Mouse (Mus musculus) spleen, postnatal 14 days (tissue): ENCODE measurements around the gene Evc2.

Source experiments
- DNase-seq, 2 experiments: peaks; one replicate each; pipeline ENCODE4 v3.0.0; 2021 to 2022; ENCODE audit warnings: low spot score in 2 of 2

Gene Evc2

DNA sequence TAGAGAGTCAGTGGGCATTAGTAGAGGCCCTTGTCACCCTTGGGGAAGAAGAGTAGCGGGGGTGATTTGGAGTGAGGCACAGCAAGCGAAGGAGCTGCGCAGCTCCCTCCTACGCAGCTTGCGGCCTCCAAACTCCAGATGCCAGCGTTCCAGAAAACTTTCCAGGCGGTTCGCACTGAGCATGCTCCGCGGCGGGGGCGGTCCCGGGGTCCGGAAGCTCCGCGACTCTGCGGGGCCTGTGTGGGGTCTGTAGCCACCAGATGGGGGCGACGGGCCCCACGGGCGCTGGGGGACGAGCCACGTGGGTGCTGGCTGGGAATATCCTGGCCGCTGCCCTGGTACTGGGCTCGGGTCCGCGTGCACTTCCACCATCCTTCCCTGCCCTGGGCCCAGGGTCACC lies at the start of gene Evc2:
Evc2 (plus strand) TSS at position 212 of the 400 bp plus-strand sequence.
- no peak for DNase-seq

GRCm38 (mm10) chr5:37289236-37289635 lies 49.1 kb upstream of the Evc2 start:
- no peak for DNase-seq

DNA sequence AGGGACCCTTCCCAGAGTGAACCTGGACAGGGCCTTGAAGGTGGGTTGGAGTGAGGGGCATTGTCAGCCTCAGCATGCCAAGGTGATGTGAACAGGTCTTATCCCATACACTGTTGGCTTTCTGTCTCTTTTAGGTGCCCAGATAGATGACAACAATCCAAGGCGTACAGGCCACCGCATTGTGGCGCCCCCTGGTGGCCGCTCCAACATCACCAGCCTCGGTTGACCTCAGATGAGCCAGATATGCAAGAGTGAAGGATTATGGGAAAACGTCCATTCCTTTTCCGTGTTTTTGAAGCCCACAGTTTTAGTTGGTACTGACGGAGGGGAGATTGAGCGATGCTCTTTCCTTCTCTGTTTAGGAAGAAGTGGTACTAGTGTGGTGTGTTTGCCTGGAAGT lies 47.3 kb upstream of the Evc2 start:
- no peak for DNase-seq

DNA sequence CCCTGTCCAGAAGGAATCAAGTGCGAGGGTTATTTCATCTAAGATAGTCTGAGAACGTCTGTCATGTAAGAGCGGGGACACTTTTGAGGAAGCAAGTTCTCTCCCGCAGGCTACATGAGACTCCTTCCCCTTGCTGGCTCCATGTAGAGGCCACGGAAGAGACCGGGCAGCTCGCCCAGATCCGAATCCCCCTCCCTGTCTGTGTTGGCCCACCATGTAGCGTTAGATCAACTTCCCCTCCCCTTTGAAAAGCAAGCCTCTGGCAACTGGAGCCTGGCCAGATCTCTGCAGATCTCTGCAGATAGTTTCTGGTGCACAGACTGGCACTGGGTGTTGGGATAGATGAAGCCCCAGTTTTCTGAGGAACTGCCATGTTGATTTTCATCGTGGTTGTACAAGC lies 41.6 kb upstream of the Evc2 start:
- DNase-seq, result no peak

GRCm38 (mm10) chr5:37298370-37298769 lies 39.9 kb upstream of the Evc2 start:
- DNase-seq, result no peak

- DNase-seq, result no peak
These were observed 28.3 kb upstream of the Evc2 start for GRCm38 (mm10) chr5:37310026-37310425.

GRCm38 (mm10) chr5:37312980-37313722 lies 25.1 kb upstream of the Evc2 start:
- no peak for DNase-seq

GRCm38 (mm10) chr5:37318715-37319114 lies 19.6 kb upstream of the Evc2 start:
- DNase-seq, result no peak

DNA sequence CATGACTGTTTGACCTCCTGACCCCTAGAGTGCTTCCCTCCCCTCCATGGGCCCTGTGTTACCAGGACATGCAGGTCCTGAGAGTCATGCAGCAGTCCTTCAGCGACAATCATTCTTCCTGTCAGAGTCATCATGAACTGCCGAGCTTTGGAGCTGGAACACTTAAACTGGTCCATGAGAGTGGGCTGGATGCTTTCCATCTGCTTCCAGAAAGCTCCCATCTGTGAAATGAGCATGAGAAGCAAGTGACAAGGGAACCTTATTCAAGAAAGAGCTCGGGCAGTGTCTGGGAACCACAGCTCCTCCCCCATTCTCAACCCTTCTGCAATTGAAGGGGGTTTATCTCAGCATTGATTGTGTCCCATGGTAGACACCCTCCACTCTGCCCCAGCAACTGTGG lies 18.1 kb upstream of the Evc2 start:
- no peak for DNase-seq

- DNase-seq, result no peak
These were observed 17.5 kb upstream of the Evc2 start for GRCm38 (mm10) chr5:37320761-37321160.

DNA sequence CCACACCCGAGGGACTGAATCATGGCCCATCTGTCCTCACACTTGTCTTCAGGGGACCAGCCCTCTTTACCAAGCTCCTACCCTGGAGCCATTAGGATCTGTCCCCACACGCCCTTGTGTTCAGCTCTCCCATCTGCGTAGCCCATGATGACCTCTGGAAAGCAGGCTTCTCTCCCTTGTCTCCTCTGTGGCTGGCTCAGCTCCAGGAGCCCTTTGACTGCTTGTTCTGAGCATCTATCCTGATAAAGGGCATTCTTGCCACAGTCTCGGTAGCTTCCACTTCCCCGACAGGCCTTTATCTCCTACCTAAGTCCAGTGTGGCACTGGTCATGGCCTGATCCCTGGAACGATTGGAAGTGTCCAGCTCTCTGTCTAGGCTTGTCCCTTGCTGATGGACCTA lies 11.6 kb upstream of the Evc2 start:
- no peak for DNase-seq

DNA sequence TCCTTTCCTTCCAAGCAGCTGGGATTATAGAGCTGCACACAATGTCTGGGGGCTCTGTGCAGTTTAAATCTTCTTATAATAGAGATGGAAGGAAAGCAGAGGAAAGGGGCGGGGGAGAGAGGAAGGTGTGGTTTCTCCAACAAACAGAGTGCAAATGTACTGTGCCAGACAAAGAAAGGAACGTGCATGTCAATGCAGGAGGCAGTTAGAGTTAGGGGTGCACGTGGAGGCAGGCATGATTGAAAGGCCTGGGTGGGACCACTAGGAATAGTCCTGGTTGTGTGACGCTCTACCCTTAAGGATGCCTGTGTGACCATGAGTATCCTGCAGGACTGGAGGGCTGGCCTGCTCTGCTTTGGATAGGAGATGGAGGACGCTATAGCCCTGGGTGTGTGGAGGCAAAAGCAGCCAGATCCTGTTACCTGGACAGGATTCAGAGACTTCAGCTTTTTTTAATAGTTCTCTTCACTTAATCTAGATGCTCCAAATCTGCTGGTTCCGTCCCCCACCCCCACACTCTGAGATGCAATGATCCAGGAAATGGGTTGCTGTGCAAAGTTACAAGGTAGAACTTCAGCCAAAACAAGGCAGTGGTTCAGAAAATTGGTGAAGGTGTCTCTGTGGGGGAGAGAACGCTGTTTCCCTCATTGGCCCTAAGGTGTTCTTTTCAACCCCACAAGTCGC lies 7.7 kb upstream of the Evc2 start:
- DNase-seq, result no peak

- DNase-seq, result no peak
These were observed 7.2 kb upstream of the Evc2 start for GRCm38 (mm10) chr5:37331133-37331505.

DNA sequence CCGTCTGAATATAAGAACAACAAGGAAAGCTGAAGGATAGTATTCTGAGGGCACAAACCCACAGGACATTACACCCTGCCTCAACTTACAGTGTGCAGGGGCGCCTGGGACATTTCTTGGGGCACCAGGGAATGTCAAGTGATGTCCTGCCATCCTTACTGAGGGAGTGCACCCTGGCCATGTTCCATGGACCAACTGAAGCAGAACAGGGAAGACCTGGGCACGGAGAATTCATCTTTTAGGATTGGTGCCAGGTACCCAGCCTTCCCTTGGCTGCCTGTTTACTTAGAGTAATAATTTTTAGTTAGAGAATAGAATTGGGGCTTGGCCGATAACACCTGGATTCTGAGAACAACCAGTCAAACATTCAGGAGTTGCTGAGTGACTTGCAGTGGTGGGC lies 6.2 kb upstream of the Evc2 start:
- no peak for DNase-seq

GRCm38 (mm10) chr5:37335061-37335460 lies 3.2 kb upstream of the Evc2 start:
- DNase-seq, result no peak

- no peak for DNase-seq
These were observed 1.7 kb upstream of the Evc2 start, which contains the start of gene Evc for GRCm38 (mm10) chr5:37336485-37337105. Gene Evc, minus strand, starts transcription at chr5:37336894.

- DNase-seq, result no peak
These were observed 603 bp upstream of the Evc2 start for GRCm38 (mm10) chr5:37337696-37338095.

DNA sequence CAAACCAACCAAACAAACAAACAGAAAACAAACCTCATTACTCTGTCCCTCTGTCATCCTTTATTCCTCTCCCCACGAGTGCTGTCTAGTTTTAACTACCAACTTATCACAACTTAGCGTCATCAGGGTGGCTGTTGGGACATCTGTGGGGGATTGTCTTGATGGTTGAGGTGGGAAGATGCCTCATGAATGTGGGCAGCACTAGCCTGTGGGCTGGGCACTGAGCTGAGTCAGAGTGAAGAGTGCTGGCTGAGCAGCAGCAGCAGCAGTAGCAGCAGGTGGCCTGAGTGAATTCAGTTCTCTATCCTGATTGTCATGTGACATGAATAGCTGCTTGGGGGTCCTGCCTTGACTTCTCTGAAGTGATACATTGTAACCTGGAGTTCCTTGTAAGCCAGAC lies 5.7 kb downstream of the Evc2 start:
- DNase-seq, result no peak

DNA sequence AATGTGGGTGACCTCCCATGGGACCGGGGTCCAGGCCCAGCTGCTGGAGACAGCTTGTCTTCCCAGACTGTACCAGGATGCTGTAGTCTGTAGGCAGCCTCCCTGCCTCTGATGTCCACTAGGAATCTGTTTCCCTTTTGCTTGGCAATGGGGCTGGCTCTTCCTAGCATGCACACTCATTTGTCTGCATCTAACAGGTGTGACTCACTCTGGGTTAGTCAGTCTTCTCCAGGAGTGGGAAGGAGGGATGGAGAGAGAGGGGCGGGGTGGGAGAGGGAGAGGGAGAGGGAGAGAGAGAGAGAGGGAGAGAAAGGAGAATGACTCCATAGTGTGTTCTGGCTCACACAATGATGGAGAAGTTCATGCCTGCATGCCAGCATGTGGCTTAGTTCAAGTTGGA lies 13.5 kb downstream of the Evc2 start:
- no peak for DNase-seq

GRCm38 (mm10) chr5:37354385-37354784 lies 16.1 kb downstream of the Evc2 start:
- DNase-seq, result peak in 1 of 2 experiments; percentile 10

DNA sequence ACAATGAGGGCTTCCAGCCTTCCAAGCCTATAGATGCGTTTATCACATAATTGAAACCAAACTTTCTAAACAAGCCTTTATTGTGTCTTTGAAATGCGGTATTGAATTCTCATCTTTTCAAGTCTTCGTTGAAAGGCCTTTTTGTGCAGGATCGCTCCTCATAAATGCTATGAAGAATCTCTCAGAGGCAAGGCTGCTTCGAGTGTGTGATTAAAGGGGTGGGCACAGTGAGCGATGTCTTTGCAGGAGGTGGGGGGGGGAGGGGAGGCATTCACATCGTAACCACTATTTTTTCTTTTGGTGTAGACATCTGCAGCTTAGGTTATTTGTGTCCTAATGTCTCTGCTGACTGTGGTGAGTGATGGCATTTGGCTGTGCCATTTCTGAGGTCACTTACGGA lies 17.7 kb downstream of the Evc2 start:
- no peak for DNase-seq

DNA sequence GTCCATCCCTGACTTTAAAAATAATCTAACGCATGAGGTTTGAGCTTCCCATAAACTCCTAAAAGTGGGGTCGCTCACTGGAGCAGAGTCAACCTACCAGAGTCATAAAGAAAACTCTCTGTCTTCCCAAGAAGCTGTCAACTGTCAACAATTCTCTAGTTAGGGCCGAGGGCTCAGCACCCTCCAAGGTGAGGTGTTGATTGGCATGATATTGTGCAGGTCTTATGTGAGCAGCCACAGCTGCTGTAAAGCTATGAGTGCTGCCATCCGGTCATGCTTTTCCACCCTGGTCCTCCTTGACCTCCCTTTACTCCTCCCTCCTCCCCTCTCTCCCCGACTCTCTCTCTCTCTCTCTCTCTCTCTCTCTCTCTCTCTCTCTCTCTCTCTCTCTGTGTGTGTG lies 24.3 kb downstream of the Evc2 start:
- DNase-seq, result no peak

DNA sequence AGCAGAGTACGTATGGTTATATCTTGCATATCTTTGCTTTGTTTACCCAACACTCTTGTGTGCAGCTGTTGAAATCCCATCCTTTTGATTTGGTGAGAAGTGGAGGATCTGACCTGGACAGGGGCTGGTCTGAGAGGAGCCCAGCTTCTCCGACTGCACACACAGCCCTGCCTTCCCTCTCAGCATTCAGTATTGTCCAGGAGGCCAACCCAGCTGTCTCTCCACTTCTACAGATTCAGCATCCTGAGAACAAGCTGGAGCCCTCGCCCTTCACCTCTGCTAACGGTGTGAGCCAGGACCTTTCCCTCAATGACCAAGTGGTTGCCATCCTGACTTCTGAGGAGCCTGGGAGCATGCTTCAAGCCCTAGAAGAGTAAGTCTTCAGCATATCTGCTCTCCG lies 25.0 kb downstream of the Evc2 start:
- DNase-seq, result no peak
